Mouse (Mus musculus): Measurements from ENCODE around the gene Slit3. TPM values are rescaled to one million over a fixed set of nuclear protein-coding genes. Genes with fewer than 3 reads are reported as not detected.

The Slit3 gene
- polyA plus RNA-seq, 1 experiment from 2014 or later: 4.8 TPM

DNA sequence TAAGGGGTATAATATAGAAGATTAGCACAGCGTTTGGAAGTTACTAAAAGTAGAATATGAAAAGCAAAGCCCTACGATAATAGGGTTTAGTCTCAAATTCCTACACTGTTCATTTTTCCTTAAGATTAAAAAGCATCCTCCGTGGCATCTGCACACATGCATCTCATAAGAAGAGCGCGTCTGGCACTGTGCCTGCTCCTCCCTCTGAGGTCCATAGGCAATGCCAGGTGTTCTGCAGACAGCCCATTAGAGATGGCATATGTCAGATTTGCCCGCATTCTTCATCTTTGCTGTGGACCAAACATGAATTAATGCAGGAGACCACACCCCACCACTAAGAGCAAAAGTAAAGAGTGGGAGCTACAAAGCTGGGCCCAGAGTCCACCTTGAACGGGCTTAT lies 462.6 kb downstream of the Slit3 start:
- Histone ChIP-seq H3K4me1 (replicated peaks; ENCODE audit: control insufficient read depth, insufficient read depth, low read length) (no peaks in the 10 kb centered on the region), H3K36me3 (ENCODE audit: control insufficient read depth, insufficient read depth) (no peaks in the 10 kb centered on the region), H3K27me3 (replicated peaks; ENCODE audit: control insufficient read depth, insufficient read depth, low read length) (no peaks in the 10 kb centered on the region), H3K4me2 (replicated peaks; ENCODE audit: low read depth) (no peak overlapping the region), H3K9ac (ENCODE audit: low read depth, low read length) (no peak overlapping the region), H3K27ac (ENCODE audit: low read depth, low read length) (no peak overlapping the region), H3K4me3 (ENCODE audit: low read depth, low read length) (no peak overlapping the region), H3K9me3 (ENCODE audit: control insufficient read depth) (no peaks in the 10 kb centered on the region)
- 92% methylated on average over 7 of the region's 7 CpGs for WGBS
- no peak for ATAC-seq
- no peak for TF ChIP-seq CTCF (IDR thresholded peaks at IDR 0.05; ENCODE audit: low read depth)

- Histone ChIP-seq H3K4me1 (replicated peaks; ENCODE audit: control insufficient read depth, insufficient read depth, low read length) (no peaks in the 10 kb centered on the region), H3K27ac (ENCODE audit: low read depth, low read length) (no peak overlapping the region), H3K9ac (ENCODE audit: low read depth, low read length) (no peak overlapping the region), H3K9me3 (ENCODE audit: control insufficient read depth) (no peaks in the 10 kb centered on the region), H3K4me3 (ENCODE audit: low read depth, low read length) (no peak overlapping the region), H3K36me3 (ENCODE audit: control insufficient read depth, insufficient read depth) (no peaks in the 10 kb centered on the region), H3K27me3 (replicated peaks; ENCODE audit: control insufficient read depth, insufficient read depth, low read length) (no peaks in the 10 kb centered on the region), H3K4me2 (replicated peaks; ENCODE audit: low read depth) (no peak overlapping the region)
- no peak for TF ChIP-seq CTCF (IDR thresholded peaks at IDR 0.05; ENCODE audit: low read depth)
- ATAC-seq: 0 out of 2 replicates have a peak, but pooled peaks have one; percentile 19
- 51% methylated on average over 13 of the region's 13 CpGs for WGBS
These were observed 466.3 kb downstream of the Slit3 start for GRCm38 (mm10) chr11:35587174-35587959.

GRCm38 (mm10) chr11:35589892-35590291 lies 468.9 kb downstream of the Slit3 start:
- 86% methylated on average over 7 of the region's 7 CpGs for WGBS

GRCm38 (mm10) chr11:35593146-35594034 lies 472.4 kb downstream of the Slit3 start:
- Histone ChIP-seq H3K27ac (ENCODE audit: low read depth, low read length) (no peak overlapping the region), H3K27me3 (replicated peaks; ENCODE audit: control insufficient read depth, insufficient read depth, low read length) (no peaks in the 10 kb centered on the region), H3K4me3 (ENCODE audit: low read depth, low read length) (no peak overlapping the region), H3K9ac (ENCODE audit: low read depth, low read length) (no peak overlapping the region), H3K4me1 (replicated peaks; ENCODE audit: control insufficient read depth, insufficient read depth, low read length) (no peaks in the 10 kb centered on the region), H3K36me3 (ENCODE audit: control insufficient read depth, insufficient read depth) (no peaks in the 10 kb centered on the region), H3K4me2 (replicated peaks; ENCODE audit: low read depth) (no peak overlapping the region), H3K9me3 (ENCODE audit: control insufficient read depth) (no peaks in the 10 kb centered on the region)
- ATAC-seq: no peak
- no peak for TF ChIP-seq CTCF (IDR thresholded peaks at IDR 0.05; ENCODE audit: low read depth)
- 83% methylated on average over 14 of the region's 14 CpGs for WGBS

More at GRCm38 (mm10) chr11:35589892-35590291, 468.9 kb downstream of the Slit3 start:
- H3K4me3 ChIP-seq (ENCODE audit: low read depth, low read length): no peak overlapping the region
- no peaks in the 10 kb centered on the region for H3K27me3 ChIP-seq (replicated peaks; ENCODE audit: control insufficient read depth, insufficient read depth, low read length)
- H3K27ac ChIP-seq (ENCODE audit: low read depth, low read length): no peak overlapping the region
- no peak overlapping the region for H3K4me2 ChIP-seq (replicated peaks; ENCODE audit: low read depth)
- no peaks in the 10 kb centered on the region for H3K36me3 ChIP-seq (ENCODE audit: control insufficient read depth, insufficient read depth)
- H3K9me3 ChIP-seq (ENCODE audit: control insufficient read depth): no peaks in the 10 kb centered on the region
- no peak for TF ChIP-seq CTCF (IDR thresholded peaks at IDR 0.05; ENCODE audit: low read depth)
- H3K9ac ChIP-seq (ENCODE audit: low read depth, low read length): no peak overlapping the region
- no peak for ATAC-seq
- no peaks in the 10 kb centered on the region for H3K4me1 ChIP-seq (replicated peaks; ENCODE audit: control insufficient read depth, insufficient read depth, low read length)

- no peaks in the 10 kb centered on the region for H3K9me3 ChIP-seq (ENCODE audit: control insufficient read depth)
These were observed 475.0 kb downstream of the Slit3 start for GRCm38 (mm10) chr11:35596064-35596463.

GRCm38 (mm10) chr11:35597882-35598281 lies 476.9 kb downstream of the Slit3 start:
- Histone ChIP-seq H3K36me3 (ENCODE audit: control insufficient read depth, insufficient read depth) (no peaks in the 10 kb centered on the region), H3K9me3 (ENCODE audit: control insufficient read depth) (no peaks in the 10 kb centered on the region), H3K27ac (ENCODE audit: low read depth, low read length) (no peak overlapping the region), H3K4me1 (replicated peaks; ENCODE audit: control insufficient read depth, insufficient read depth, low read length) (no peaks in the 10 kb centered on the region), H3K4me3 (ENCODE audit: low read depth, low read length) (no peak overlapping the region), H3K27me3 (replicated peaks; ENCODE audit: control insufficient read depth, insufficient read depth, low read length) (no peaks in the 10 kb centered on the region), H3K9ac (ENCODE audit: low read depth, low read length) (no peak overlapping the region), H3K4me2 (replicated peaks; ENCODE audit: low read depth) (no peak overlapping the region)
- WGBS: 87% methylated on average over 6 of the region's 6 CpGs
- ATAC-seq: no peak
- TF ChIP-seq CTCF (IDR thresholded peaks at IDR 0.05; ENCODE audit: low read depth): no peak

More at GRCm38 (mm10) chr11:35596064-35596463, 475.0 kb downstream of the Slit3 start:
- no peak for ATAC-seq
- Histone ChIP-seq H3K4me3 (ENCODE audit: low read depth, low read length) (no peak overlapping the region), H3K36me3 (ENCODE audit: control insufficient read depth, insufficient read depth) (no peaks in the 10 kb centered on the region), H3K27me3 (replicated peaks; ENCODE audit: control insufficient read depth, insufficient read depth, low read length) (no peaks in the 10 kb centered on the region), H3K4me1 (replicated peaks; ENCODE audit: control insufficient read depth, insufficient read depth, low read length) (no peaks in the 10 kb centered on the region), H3K9ac (ENCODE audit: low read depth, low read length) (no peak overlapping the region), H3K4me2 (replicated peaks; ENCODE audit: low read depth) (no peak overlapping the region), H3K27ac (ENCODE audit: low read depth, low read length) (no peak overlapping the region)
- no peak for TF ChIP-seq CTCF (IDR thresholded peaks at IDR 0.05; ENCODE audit: low read depth)

All from intestine, postnatal 0 days (tissue).